Mouse (Mus musculus) lung, adult 2 months (tissue): ENCODE results near the gene Cysltr2.

Source experiments
- CTCF ChIP-seq: fragments of 200-500 bp; IDR thresholded peaks from 2 replicates; pipeline ENCODE4 v1.5.1; 2011; ENCODE audit warnings: mild to moderate bottlenecking, low read length, control low read depth; ENCODE audit not compliant: insufficient read depth
- POLR2A ChIP-seq: fragments of 200-500 bp; IDR thresholded peaks from 2 replicates; pipeline ENCODE4 v1.6.1; 2011; ENCODE audit warnings: low read depth, mild to moderate bottlenecking, control low read depth, low read length, borderline replicate concordance; ENCODE audit errors: extremely low read depth

DNA sequence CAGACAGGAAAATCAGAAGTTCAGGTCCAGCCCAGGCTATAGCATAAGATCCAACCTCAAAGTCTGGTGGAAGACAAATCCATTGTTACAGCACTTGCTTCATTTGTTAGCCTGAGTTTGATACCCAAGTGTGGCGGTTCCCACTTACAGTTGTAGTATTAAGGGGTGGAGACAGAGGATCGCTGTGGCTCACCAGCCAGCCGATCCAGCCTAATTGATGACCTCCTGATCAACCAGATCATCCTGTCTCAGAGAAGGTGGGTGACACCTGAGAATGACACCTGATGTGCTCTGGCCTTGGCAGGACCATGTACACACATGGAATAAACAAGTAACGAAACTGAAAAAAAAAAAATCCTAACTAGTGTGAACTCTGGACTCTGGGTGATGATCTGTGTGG lies 47.1 kb downstream of the Cysltr2 start:
- TF ChIP-seq CTCF: no peak
- no peak for TF ChIP-seq POLR2A
